Mouse (Mus musculus) adrenal gland, postnatal 14 days (tissue): ENCODE data around the gene Krtap28-13. TPM values are rescaled to one million over a fixed set of nuclear protein-coding genes. Genes with fewer than 3 reads are reported as not detected.

ENCODE experiments used
- DNase-seq: peaks from one replicate; pipeline ENCODE4 v3.0.0; 2021; ENCODE audit warnings: mixed read lengths
- total RNA-seq: library from RNA; stranded (reverse); gene quantifications from 2 replicates; pipeline ENCODE4 v1.2.3, GENCODE M21; 2021

The Krtap28-13 gene
- total RNA-seq, 1 experiment from 2014 or later: not detected

GRCm38 (mm10) chr1:83096935-83097334 lies 36.2 kb downstream of the Krtap28-13 start:
- no peak for DNase-seq

GRCm38 (mm10) chr1:83099160-83099559 lies 38.4 kb downstream of the Krtap28-13 start:
- no peak for DNase-seq

GRCm38 (mm10) chr1:83099580-83100137 lies 38.9 kb downstream of the Krtap28-13 start:
- no peak for DNase-seq

- DNase-seq: peak; percentile 17
Observed at GRCm38 (mm10) chr1:83101891-83102290, 41.2 kb downstream of the Krtap28-13 start.

- no peak for DNase-seq
Observed at GRCm38 (mm10) chr1:83105464-83105863, 44.7 kb downstream of the Krtap28-13 start.

- DNase-seq: no peak
Observed at GRCm38 (mm10) chr1:83107410-83107978, 46.8 kb downstream of the Krtap28-13 start.

GRCm38 (mm10) chr1:83110992-83111391 lies 50.3 kb downstream of the Krtap28-13 start:
- no peak for DNase-seq

Other genes starting within 250 kb of the Krtap28-13 start
- gene Agfg1, start 221.4 kb upstream of the Krtap28-13 start, total RNA-seq: 53.0 and 59.5 TPM in 2 replicates
- not detected in 2 replicates for gene A030005L19Rik, start 147.6 kb upstream of the Krtap28-13 start, total RNA-seq
- gene A030014E15Rik, start 136.0 kb upstream of the Krtap28-13 start, total RNA-seq: not detected in 2 replicates
- not detected in 2 replicates for gene Gm6217, start 129.5 kb upstream of the Krtap28-13 start, total RNA-seq
- gene A030003K21Rik, start 117.5 kb upstream of the Krtap28-13 start, total RNA-seq: not detected in 2 replicates
- not detected in 2 replicates for gene Gm7544, start 104.9 kb upstream of the Krtap28-13 start, total RNA-seq
- not detected in 2 replicates for gene Gm47955, start 100.6 kb upstream of the Krtap28-13 start, total RNA-seq
- gene Gm47959, start 60.4 kb upstream of the Krtap28-13 start, total RNA-seq: not detected in 2 replicates
- 0.26 TPM in 1 of 2 replicates, not detected in the other for gene Slc19a3, start 22.5 kb upstream of the Krtap28-13 start, total RNA-seq
- not detected in 2 replicates for gene Krtap28-10, start 18.4 kb upstream of the Krtap28-13 start, total RNA-seq
- gene Gm47969, start 16.0 kb upstream of the Krtap28-13 start, total RNA-seq: not detected in 2 replicates
- not detected in 2 replicates for gene A030005K14Rik, start 1.6 kb upstream of the Krtap28-13 start, total RNA-seq
- not detected in 2 replicates for gene Ccl20, start 55.8 kb downstream of the Krtap28-13 start, total RNA-seq
- not detected in 2 replicates for gene Daw1, start 98.8 kb downstream of the Krtap28-13 start, total RNA-seq